ENCODE assay signal across 13 mouse cellular contexts in the genomic region with DNA sequence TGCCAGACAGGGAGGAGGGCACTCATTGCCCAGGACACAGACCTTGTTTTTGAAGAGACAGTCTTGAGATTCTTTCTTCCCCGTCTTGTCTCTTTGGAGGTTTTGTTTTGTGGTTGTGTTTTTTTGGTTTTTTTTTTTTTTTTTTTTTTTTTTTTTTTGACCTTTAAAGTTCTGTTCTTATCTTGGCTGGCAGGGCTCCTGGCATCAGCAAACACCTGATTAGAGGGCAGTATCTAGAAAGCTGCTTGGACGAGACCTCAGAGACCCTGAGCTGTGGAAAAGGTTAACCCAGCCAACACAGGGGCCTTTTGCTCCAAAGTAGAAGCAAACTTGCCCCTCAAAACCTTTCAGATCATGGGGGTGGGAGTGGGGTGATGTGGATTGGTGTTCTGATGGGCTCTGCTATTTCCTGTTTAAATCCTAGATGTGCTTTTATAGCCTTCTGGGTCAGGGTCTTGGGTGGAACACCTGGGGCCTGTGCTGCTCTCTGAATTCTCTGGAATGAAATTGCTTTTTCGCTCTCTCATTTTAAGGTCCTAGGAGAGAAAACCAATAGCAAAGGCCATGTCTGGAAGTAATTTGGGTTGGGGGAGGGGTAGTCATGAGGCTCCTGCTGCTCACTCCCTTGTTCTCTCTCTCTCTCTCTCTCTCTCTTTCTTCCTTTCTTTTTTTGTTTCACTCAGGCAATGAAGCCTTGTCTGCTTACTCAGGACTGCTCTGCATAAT. TPM values are rescaled to one million over a fixed set of nuclear protein-coding genes. Genes with fewer than 3 reads are reported as not detected.
DNase-seq lines count a peak whose midpoint lies in the region; ATAC-seq lines count a peak whose summit lies in the region.
"Had no signal": no experiment of that assay in that cellular context is flagged by ENCODE, and none has a peak within 500 bp of the region (broad histone marks: within the 10 kb centered on the region; RNA-seq: fewer than 3 reads in every experiment).

No protein-coding gene starts in this region.

- peak; percentile 71 for DNase-seq in NIH3T3 (ENCODE audit: low read depth)
- peak; percentile 80 for DNase-seq in embryonic facial prominence, embryonic 14.5 days (ENCODE audit: low spot score)
- DNase-seq in cerebellum, postnatal 36 days, result no peak
- DNase-seq in gastrocnemius, postnatal 10 days, result no peak
- DNase-seq: cerebellum, adult 11-12 months; heart, adult 2 months; kidney, adult 18-20 months; thymus, postnatal 25 days had no signal

- H3K9me3 ChIP-seq in hindbrain, embryonic 12.5 days (replicated peaks), result no peaks in the 10 kb centered on the region
- no peaks in the 10 kb centered on the region for H3K9me3 ChIP-seq in hindbrain, embryonic 16.5 days (ENCODE audit: control insufficient read depth, low read length)
- H3K9me3 ChIP-seq in embryonic facial prominence, embryonic 14.5 days (ENCODE audit: control insufficient read depth, low read length), result no peaks in the 10 kb centered on the region
- H3K9me3 ChIP-seq in liver, embryonic 12.5 days (replicated peaks), result no peaks in the 10 kb centered on the region

- no peaks in the 10 kb centered on the region for H3K36me3 ChIP-seq in hindbrain, embryonic 12.5 days
- no peaks in the 10 kb centered on the region for H3K36me3 ChIP-seq in hindbrain, embryonic 16.5 days (ENCODE audit: control insufficient read depth, insufficient read depth, low read length)
- no peaks in the 10 kb centered on the region for H3K36me3 ChIP-seq in embryonic facial prominence, embryonic 14.5 days (ENCODE audit: control insufficient read depth, insufficient read depth, low read length)
- no peaks in the 10 kb centered on the region for H3K36me3 ChIP-seq in liver, embryonic 12.5 days

- ATAC-seq in hindbrain, embryonic 12.5 days (ENCODE audit: low FRiP score), result no peak
- ATAC-seq in hindbrain, embryonic 16.5 days, result no peak
- ATAC-seq in embryonic facial prominence, embryonic 14.5 days (ENCODE audit: low read depth), result no peak
- no peak for ATAC-seq in liver, embryonic 12.5 days
- no peak for ATAC-seq in frontal cortex, adult (ENCODE audit: low TSS enrichment)
- ATAC-seq: forebrain, embryonic 16.5 days had no signal

- H3K4me3 ChIP-seq in hindbrain, embryonic 12.5 days, result no peak overlapping the region
- H3K4me3 ChIP-seq in hindbrain, embryonic 16.5 days (ENCODE audit: low read length), result no peak overlapping the region
- no peak overlapping the region for H3K4me3 ChIP-seq in embryonic facial prominence, embryonic 14.5 days (ENCODE audit: low read depth, low read length)
- H3K4me3 ChIP-seq in liver, embryonic 12.5 days, result no peak overlapping the region
- H3K4me3 ChIP-seq: heart, adult 2 months had no signal

- H3K9ac ChIP-seq in hindbrain, embryonic 12.5 days, result no peak overlapping the region
- no peak overlapping the region for H3K9ac ChIP-seq in hindbrain, embryonic 16.5 days (ENCODE audit: low read depth, low read length)
- peak overlapping the region; percentile 36; the same call in 1 of the 2 replicates for H3K9ac ChIP-seq in embryonic facial prominence, embryonic 14.5 days (ENCODE audit: low read depth, low read length)
- H3K9ac ChIP-seq in liver, embryonic 12.5 days, result peak overlapping the region; percentile 22; the same call in 1 of the 2 replicates

- no peak overlapping the region for H3K4me2 ChIP-seq in hindbrain, embryonic 12.5 days (replicated peaks)
- H3K4me2 ChIP-seq in hindbrain, embryonic 16.5 days (ENCODE audit: low read length), result no peak overlapping the region
- peak overlapping the region; percentile 6; the same call in 1 of the 2 replicates for H3K4me2 ChIP-seq in embryonic facial prominence, embryonic 14.5 days (ENCODE audit: low read depth, low read length)
- H3K4me2 ChIP-seq in liver, embryonic 12.5 days, result peak overlapping the region; percentile 39

- H3K27ac ChIP-seq in hindbrain, embryonic 12.5 days, result peak overlapping the region; percentile 71
- H3K27ac ChIP-seq in hindbrain, embryonic 16.5 days (ENCODE audit: low read depth, low read length), result no peak overlapping the region
- H3K27ac ChIP-seq in embryonic facial prominence, embryonic 14.5 days (replicated peaks; ENCODE audit: low read depth, low read length), result peak overlapping the region; percentile 88
- H3K27ac ChIP-seq in liver, embryonic 12.5 days, result peak overlapping the region; percentile 39
- H3K27ac ChIP-seq: heart, adult 2 months had no signal

- no peaks in the 10 kb centered on the region for H3K27me3 ChIP-seq in hindbrain, embryonic 12.5 days
- no peaks in the 10 kb centered on the region for H3K27me3 ChIP-seq in hindbrain, embryonic 16.5 days (replicated peaks; ENCODE audit: control insufficient read depth, insufficient read depth, low read length)
- no peaks in the 10 kb centered on the region for H3K27me3 ChIP-seq in embryonic facial prominence, embryonic 14.5 days (replicated peaks; ENCODE audit: control insufficient read depth, insufficient read depth, low read length)
- no peaks in the 10 kb centered on the region for H3K27me3 ChIP-seq in liver, embryonic 12.5 days (replicated peaks)

- peaks cover 35% of the 10 kb centered on the region for H3K4me1 ChIP-seq in hindbrain, embryonic 12.5 days
- H3K4me1 ChIP-seq in hindbrain, embryonic 16.5 days (ENCODE audit: control insufficient read depth, insufficient read depth, low read depth, low read length), result peaks cover 7% of the 10 kb centered on the region
- peaks cover 36% of the 10 kb centered on the region for H3K4me1 ChIP-seq in embryonic facial prominence, embryonic 14.5 days (ENCODE audit: control insufficient read depth, insufficient read depth, low read length)
- H3K4me1 ChIP-seq in liver, embryonic 12.5 days, result peaks cover 79% of the 10 kb centered on the region

- 58% methylated on average over 3 of the region's 3 CpGs for whole genome bisulfite sequencing in hindbrain, embryonic 12.5 days
- 63% methylated on average over 3 of the region's 3 CpGs for WGBS in hindbrain, embryonic 16.5 days
- WGBS in embryonic facial prominence, embryonic 14.5 days, result 44% methylated on average over 3 of the region's 3 CpGs
- WGBS in liver, embryonic 12.5 days (ENCODE audit: insufficient replicate concordance), result 37% methylated on average over 3 of the region's 3 CpGs

RNA-seq across cellular contexts. Expression of a gene that starts 2.5 kb away (rescaled TPM):
- polyA plus RNA-seq in hindbrain, embryonic 12.5 days (2016; fragmentation: Nextera tagmentation; extraction: Ambion mirVana), result 35.3 and 38.0 TPM in 2 replicates
- 22.6 and 25.7 TPM in 2 replicates for polyA plus RNA-seq in hindbrain, embryonic 16.5 days (2015; fragmentation: Nextera tagmentation; extraction: Ambion mirVana)
- polyA plus RNA-seq in embryonic facial prominence, embryonic 14.5 days (2014; fragmentation: Nextera tagmentation; extraction: Ambion mirVana), result 50.9 and 51.7 TPM in 2 replicates
- 27.4 and 28.8 TPM in 2 replicates for polyA plus RNA-seq in liver, embryonic 12.5 days (2016; fragmentation: Nextera tagmentation; extraction: Ambion mirVana)
- total RNA-seq in gastrocnemius, postnatal 10 days (2021), result 10 to 100 TPM; 10.3 to 15.7 TPM

Comparison
In these comparisons a context has a peak if more than half of its experiments do, and no peak if none do; other contexts are left out.
1. H3K4me2 ChIP-seq: peak in embryonic facial prominence, embryonic 14.5 days (single experiment) and liver, embryonic 12.5 days (single experiment); none in hindbrain, embryonic 12.5 days (single experiment) and hindbrain, embryonic 16.5 days (single experiment).
2. H3K9ac ChIP-seq: peak in embryonic facial prominence, embryonic 14.5 days (single experiment) and liver, embryonic 12.5 days (single experiment); none in hindbrain, embryonic 12.5 days (single experiment) and hindbrain, embryonic 16.5 days (single experiment).
3. DNase-seq: peak in NIH3T3 (single experiment) and embryonic facial prominence, embryonic 14.5 days (single experiment); none in cerebellum, postnatal 36 days (0 of 2) and gastrocnemius, postnatal 10 days (single experiment).